In the genomic region with DNA sequence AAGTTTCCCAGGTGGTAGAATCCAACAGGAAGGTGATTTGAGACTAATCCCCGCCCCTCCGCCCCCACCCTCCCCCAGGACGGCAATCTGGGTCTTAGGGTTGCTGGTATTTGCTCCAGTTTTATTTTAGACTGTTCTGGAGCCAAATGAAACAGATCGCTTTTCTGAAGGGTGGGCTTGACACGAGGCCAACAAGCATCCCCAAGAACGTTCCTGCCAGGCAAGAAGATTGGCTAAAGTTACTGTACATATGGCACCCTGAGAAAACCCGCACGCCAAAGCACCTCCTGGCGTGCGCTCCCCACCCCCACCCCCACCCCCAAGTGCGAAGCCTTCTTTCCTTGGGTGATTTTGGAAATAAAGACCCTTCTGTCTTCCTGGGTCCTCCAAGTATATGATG, we compare ENCODE assay signal across 21 mouse cellular contexts.
A peak's percentile ranks its signal among the peaks of the same experiment; 100 is the strongest.
DNase-seq lines count a peak whose midpoint lies in the region; ATAC-seq lines count a peak whose summit lies in the region.
"Had no signal": no experiment of that assay in that cellular context is flagged by ENCODE, and none has a peak within 500 bp of the region (broad histone marks: within the 10 kb centered on the region; RNA-seq: fewer than 3 reads in every experiment).

No protein-coding gene starts in this region.

- DNase-seq in cerebellum, postnatal 10 days: peak; percentile 89 to 93
- no peak for DNase-seq in cerebellum, adult 11 months
- no peak for DNase-seq in frontal cortex, postnatal 14 days (ENCODE audit: low spot score in 2 of 2)
- DNase-seq in right cerebral cortex, postnatal 4 days: peak; percentile 74
- no peak for DNase-seq in right cerebral cortex, adult 2 months (ENCODE audit: low spot score in 2 of 2)
- no peak for DNase-seq in spleen, adult 12 weeks (ENCODE audit: low spot score)
- no peak for DNase-seq in thymus, postnatal 0 days (ENCODE audit: low spot score)
- DNase-seq: adrenal gland, adult 8-10 months; cerebellum, adult 11-12 months; gastrocnemius, postnatal 10 days; heart, adult 11 months; heart, postnatal 36 days; kidney, adult 9 months; kidney, postnatal 25 days; layer of hippocampus, adult 9-11 months; liver; retina, postnatal 1 day; thymus, adult 2 months had no signal

- ATAC-seq in frontal cortex, adult (ENCODE audit: low TSS enrichment): 0 out of 2 replicates have a peak, but pooled peaks have one; percentile 6
- ATAC-seq: intestine, embryonic 15.5 days; lung, postnatal 0 days had no signal

Comparison
In these comparisons a context has a peak if more than half of its experiments do, and no peak if none do; other contexts are left out.
1. DNase-seq: peak in cerebellum, postnatal 10 days (2 of 2) and right cerebral cortex, postnatal 4 days (single experiment); none in cerebellum, adult 11 months (single experiment), frontal cortex, postnatal 14 days (0 of 2), right cerebral cortex, adult 2 months (0 of 2), spleen, adult 12 weeks (single experiment) and thymus, postnatal 0 days (single experiment).